Mouse (Mus musculus) right cerebral cortex, postnatal 14 days (tissue): Measurements from ENCODE around the gene Trap1.
"Not testable (repeated sequence)": the region's sequence is repeated elsewhere in the genome, so short reads cannot be mapped to it uniquely, and the experiment has no call there.

Experiments used
- DNase-seq: peaks from one replicate; pipeline ENCODE4 v3.0.0; 2022

Trap1 gene

DNA sequence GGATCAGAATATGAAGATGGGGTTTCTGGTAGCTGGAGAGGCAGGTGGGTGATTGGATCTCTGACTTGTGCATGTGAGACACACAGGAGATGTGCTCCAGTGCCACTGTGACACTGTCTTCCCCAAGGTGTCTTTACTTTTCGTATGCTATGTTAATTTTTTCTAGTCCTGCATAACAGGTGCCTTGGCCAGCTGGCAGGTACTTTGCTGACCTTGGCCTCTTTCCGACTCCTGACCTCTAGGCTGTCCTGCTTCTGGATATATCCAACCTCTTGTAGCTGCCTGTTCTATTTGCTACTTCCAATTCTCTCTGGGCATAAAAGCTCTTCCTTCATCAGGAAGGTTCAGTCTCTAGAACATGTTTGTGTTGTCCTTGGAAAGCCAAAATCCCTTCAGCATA, 42.1 kb downstream of the Trap1 start:
- DNase-seq: no peak

- no peak for DNase-seq
These were observed 43.2 kb downstream of the Trap1 start for GRCm38 (mm10) chr16:4034476-4034875.

DNA sequence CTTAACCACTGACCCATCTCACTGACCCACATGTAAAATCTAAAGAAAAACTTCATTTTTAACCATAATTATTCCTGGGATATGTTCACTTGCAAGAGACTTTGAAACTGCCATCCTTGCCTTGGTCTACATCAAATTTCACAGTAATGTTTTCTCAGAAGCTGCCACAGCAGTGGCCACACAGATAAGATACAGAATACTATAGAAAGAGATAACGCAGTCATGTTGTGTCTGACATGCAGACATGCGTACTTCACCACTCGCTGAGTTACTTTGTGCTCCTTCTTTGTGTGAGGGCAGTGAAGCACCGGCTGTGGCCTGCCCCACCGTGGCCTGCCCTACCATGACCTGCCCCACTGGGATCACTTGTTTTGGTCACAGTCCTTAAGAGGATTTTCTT, 43.7 kb downstream of the Trap1 start:
- no peak for DNase-seq

DNA sequence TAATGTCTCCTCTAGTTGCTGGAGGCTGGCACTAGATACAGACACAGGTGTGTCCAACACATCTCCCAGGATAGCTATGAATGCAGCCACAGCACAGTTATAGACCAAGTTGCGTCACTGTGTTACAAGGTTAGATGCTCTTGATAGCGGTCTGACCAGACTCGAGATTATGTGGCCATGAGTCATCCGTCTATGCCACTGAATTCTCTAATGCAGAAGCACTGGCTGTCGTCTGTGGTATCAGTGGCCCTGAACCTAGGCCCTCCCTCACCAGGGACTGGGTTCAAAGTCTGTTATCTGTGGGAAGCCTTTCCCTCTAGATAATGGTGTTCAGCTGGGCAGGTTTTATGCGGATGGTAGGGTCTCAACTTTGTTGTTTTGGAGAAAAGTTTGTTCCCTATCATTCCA, 45.3 kb downstream of the Trap1 start:
- no peak for DNase-seq

- no peak for DNase-seq
These were observed 46.0 kb downstream of the Trap1 start for GRCm38 (mm10) chr16:4031441-4032274.

- no peak for DNase-seq
These were observed 47.1 kb downstream of the Trap1 start for GRCm38 (mm10) chr16:4030501-4030900.

- DNase-seq: no peak
These were observed 48.2 kb downstream of the Trap1 start for GRCm38 (mm10) chr16:4029371-4029841.

DNA sequence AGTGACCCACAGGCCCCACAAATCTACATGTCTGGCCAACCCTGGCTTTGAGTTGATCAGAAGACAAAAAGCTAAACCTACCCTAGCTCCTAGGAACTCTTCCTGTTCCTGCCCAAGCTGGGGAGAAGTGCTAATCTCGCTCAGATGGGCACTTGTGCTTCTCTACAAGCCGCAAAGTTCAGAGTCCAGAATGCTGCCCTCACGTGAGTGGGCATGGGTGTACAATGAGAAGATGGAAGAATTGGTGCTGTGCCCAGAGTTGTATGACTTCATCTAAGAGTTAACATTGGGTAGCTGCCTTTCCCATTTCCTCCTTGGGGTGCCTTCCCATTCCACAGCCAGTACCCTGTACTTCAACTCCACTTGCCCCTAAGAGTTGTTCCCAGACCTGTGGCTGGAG, 50.4 kb downstream of the Trap1 start:
- DNase-seq: no peak

- no peak for DNase-seq
These were observed 51.0 kb downstream of the Trap1 start for GRCm38 (mm10) chr16:4026672-4027071.

DNA sequence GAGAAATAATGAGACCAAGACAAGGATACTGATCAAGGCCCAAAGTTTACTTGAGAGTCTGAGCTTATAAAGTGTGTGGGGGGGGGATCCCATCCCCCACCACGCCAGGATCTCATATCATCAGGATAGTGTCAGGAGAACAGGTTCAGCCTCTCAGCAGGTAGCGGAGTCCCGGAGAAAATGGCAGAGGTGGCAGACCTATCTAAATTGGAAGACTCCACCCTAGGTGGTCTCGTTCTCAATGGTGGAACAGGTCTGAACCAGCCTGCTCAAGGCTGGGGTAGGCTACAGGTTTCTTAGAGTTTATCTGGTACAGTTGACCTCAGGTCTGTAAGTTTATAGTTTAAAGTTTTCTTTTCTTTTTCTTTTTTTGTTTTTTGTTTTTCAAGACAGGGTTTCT, 54.9 kb downstream of the Trap1 start:
- DNase-seq: no peak

DNA sequence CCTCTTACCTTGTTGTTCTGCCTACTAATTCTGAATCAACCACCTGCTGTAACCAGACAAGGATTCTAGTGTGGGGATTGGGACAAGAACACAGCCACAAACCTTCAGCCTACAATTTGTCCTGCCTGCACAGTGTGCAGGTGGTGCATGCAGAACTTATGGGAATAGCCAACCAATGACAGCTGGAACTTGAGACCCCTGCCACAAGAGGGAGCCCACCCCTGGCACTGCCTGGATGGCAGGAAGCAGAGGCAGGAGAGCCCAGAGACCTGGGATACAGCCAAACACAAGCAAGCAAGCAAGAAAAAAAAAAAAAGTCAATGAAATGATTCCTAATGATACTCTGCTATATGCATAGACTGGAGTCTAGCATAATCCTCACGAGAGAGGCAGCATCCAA, 56.4 kb downstream of the Trap1 start:
- no peak for DNase-seq

DNA sequence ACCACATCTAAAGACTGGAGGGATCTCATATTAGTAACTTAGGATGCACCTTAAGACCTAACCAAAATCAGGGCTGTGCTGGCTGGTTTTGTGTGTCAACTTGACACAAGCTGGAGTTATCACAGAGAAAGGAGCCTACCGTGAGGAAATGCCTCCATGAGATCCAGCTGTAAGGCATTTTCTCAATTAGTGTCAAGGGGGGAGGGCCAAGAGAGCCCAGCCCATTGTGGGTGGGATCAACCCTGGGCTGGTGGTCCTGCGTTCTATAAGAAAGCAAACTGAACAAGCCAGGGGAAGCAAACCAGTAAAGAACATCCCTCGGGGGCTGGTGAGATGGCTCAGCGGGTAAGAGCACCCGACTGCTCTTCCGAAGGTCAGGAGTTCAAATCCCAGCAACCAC, 60.2 kb downstream of the Trap1 start:
- not testable (repeated sequence) for DNase-seq

DNA sequence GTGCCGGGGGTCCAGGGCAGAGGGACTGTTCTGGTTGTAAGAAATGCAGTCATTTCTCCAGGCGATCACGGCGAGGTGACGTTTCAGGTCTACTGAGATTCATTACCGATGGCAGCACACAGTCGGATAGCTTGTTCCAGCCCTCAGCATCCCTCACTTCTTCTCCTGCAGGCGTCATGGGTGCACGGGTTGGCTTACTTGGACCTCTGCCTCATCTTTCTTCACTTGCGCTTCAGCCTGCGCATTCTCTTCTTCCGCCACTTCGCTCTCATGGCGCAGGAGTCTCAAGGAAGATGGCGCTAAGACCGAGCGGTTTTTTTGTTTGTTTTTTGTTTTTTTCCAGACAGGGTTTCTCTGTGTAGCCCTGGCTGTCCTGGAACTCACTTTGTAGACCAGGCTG, 60.8 kb downstream of the Trap1 start:
- not testable (repeated sequence) for DNase-seq

GRCm38 (mm10) chr16:4014040-4014668, 63.5 kb downstream of the Trap1 start:
- no peak for DNase-seq

DNA sequence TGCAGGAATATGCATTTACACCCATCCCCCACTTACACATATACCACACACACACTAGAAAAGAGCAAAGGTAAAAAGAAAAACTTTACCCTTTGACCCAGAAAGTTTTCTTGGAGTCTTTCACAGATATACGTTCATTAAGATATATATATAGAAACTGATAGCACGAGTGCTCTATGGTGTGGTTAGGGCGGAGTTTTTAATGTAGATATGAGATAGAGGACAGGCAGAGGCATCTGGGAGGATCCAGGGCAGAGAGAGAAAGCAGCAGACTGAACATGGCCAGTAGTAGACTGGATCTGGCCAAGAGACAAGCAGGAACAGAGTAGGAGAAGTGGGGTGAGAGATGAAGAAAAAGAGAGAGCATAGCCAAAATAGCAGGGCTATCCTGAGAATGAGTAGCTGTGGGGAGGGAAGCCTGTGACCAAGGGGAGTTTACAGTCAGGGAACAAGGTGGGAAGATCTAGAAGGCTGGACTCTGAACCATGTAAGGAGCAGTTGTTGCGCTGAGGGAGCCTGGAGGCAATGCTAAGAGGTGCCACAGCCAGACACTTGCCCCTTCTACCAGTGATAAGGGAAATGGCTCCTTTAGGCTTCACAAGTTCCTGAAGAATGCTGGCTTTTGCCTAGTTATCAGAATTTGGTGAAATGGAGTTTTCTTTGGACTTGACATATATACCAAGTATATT, 64.6 kb downstream of the Trap1 start:
- DNase-seq: no peak

DNA sequence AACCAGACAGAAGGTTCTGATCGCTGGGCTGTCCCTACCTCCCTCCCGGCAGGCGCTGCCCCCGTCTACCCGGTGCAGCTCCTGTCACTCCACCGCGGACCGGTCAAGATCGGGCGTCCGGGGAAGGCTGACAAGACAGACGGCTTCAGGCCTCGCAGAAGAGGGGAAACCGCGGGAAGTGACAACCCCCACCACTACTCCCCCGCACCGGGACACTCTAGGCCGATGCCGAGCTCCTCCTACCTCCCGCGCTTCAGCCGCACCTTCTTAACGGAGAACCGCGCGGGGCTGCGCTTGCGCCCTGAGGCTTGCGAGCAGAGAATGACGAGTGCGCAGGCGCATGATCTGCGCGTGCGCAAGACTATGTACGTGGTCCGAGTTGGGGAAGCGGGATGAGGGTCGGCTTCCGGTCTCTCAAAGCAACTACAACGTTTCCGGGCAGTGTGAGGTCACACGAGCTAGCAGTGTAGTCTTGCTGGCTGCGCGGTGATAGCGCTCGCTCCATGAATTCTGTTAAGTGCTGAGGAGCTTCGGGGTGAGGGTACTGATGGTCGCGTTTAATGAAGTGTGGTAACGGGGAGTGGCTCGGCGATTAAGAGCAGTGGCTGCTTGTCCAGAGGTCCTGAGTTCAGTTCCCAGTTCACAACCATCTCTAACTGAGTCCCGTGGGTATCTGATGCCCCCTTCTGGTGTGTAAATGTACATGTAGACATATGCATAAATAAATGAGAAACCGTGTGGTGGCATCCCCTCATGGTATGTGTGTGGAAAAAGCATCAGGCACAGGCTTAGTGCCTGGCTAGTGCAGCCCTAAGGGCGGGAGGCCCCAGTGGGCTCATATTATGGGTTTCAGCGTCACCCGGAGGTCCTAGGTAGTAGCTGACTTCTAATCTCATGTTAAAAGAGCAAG, 73.9 kb downstream of the Trap1 start, which contains the start of gene Slx4:
TSS of gene Slx4 (minus strand) at position 282 of the 910 bp plus-strand sequence.
- peak; percentile 96 for DNase-seq
